Mouse (Mus musculus) olfactory bulb, adult 2 months (tissue): ENCODE results near the gene Sypl2.

ENCODE experiments used
- CTCF ChIP-seq: fragments of 200-500 bp; IDR thresholded peaks from 2 replicates; pipeline ENCODE4 v1.5.1; 2012; ENCODE audit warnings: low read depth, mild to moderate bottlenecking, low read length, moderate library complexity; ENCODE audit not compliant: insufficient read depth
- POLR2A ChIP-seq: fragments of 200-500 bp; IDR thresholded peaks from 2 replicates; pipeline ENCODE4 v1.6.1; 2012; ENCODE audit warnings: mild to moderate bottlenecking, low read depth, low read length, moderate library complexity; ENCODE audit not compliant: insufficient read depth

DNA sequence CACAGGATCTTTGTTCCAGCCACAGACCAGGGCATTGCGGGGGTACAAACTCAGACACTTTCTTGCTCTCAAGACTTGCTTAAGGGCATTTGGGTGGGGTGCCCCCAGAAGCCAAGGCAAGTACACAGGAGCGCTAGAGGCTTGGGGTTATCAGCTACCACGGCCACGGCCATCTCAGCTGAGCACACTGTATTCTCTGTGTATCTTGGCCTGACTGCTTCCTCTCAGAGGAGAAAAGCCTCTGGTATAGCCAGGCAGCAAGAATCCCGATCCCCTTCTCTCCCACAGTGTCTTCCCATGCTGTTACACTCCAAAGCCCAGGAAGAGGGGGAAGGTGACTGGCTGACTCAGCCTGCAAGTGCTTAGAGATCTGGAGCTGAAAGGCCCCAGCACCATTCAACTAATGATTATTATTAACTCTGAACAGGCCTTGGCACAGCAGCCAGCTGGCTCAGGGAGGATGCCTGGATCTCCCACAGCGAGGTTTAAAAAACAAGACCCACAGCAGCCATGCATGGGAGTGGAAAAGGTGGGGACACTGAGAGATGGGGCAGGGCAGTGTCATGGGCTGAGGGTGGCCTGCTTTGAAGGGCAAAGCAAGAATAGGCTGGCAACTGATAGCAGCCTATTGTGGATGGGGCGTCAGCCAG lies 30.4 kb downstream of the Sypl2 start:
- peak; percentile 16; the same call in 1 of the 2 replicates for TF ChIP-seq POLR2A
- no peak; the same call in 1 of the 2 replicates for TF ChIP-seq CTCF
